Mouse (Mus musculus): Measurements from ENCODE around the gene Ncapd2.

DNA sequence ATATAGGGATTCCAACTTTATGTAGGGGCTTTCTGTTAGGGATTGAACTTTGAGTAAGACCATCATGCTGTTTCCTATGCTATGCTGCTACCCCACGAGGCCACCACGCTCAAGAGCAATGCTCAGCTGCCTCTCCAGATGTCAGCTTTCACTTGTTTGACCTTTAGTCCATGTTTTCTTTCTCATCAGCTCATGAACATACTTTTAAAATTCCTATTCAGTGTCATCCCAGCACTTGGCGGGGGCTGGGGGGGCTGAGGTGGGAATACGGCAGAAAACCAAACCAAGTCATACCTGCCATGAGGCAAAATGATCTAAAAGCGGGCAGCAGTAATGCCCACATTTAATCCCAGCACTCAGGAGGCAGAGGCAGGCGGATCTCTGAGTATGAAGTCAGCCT lies 21.6 kb upstream of the Ncapd2 start:
- TF ChIP-seq GATA1 (IDR thresholded peaks at IDR 0.05; ENCODE audit: borderline replicate concordance, low read length) (no peak), FLI1 (IDR thresholded peaks at IDR 0.05; ENCODE audit: low read length) (no peak)

Data from megakaryocyte, embryonic 14.5 days (primary cell).